Mouse (Mus musculus) heart, adult 2 months (tissue): Measurements from ENCODE around the gene Lingo2. TPM values are rescaled to one million over a fixed set of nuclear protein-coding genes. Genes with fewer than 3 reads are reported as not detected.

Source experiments
- DNase-seq, 2 experiments: peaks; one replicate each; pipeline ENCODE4 v3.0.0; 2021
- H3K27ac ChIP-seq: fragments of 200-600 bp; 2 replicates; pipeline ENCODE4 v1.8.1; 2022
- H3K27me3 ChIP-seq: fragments of 200-500 bp; 2 replicates; pipeline ENCODE4 v1.6.1; 2012; ENCODE audit warnings: mild to moderate bottlenecking, low read length, inconsistent platforms, mixed read lengths; ENCODE audit not compliant: control insufficient read depth, insufficient read depth
- H3K36me3 ChIP-seq: fragments of 200-500 bp; 2 replicates; pipeline ENCODE4 v1.6.1; 2012; ENCODE audit warnings: low read length, inconsistent platforms; ENCODE audit not compliant: control insufficient read depth, insufficient read depth
- H3K4me1 ChIP-seq: fragments of 200-500 bp; 2 replicates; pipeline ENCODE4 v1.6.1; 2011; ENCODE audit warnings: low read length; ENCODE audit not compliant: control insufficient read depth, insufficient read depth
- H3K4me3 ChIP-seq: fragments of 200-600 bp; 2 replicates; pipeline ENCODE4 v1.8.1; 2022
- H3K79me2 ChIP-seq: fragments of 200-500 bp; replicated peaks from 2 replicates; pipeline ENCODE4 v1.6.1; 2012; ENCODE audit warnings: mild to moderate bottlenecking, inconsistent platforms, low read length, moderate library complexity, mixed read lengths; ENCODE audit not compliant: control insufficient read depth, insufficient read depth
- H3K9ac ChIP-seq: fragments of 200-500 bp; 2 replicates; pipeline ENCODE4 v1.6.1; 2012; ENCODE audit warnings: low read depth, mild to moderate bottlenecking, control low read depth, inconsistent platforms, low read length, mixed read lengths
- CTCF ChIP-seq: fragments of 200-600 bp; IDR thresholded peaks from 2 replicates; pipeline ENCODE4 v1.8.1; 2022; ENCODE audit warnings: antibody characterized with exemption, mild to moderate bottlenecking, moderate library complexity
- EP300 ChIP-seq: fragments of 200-500 bp; IDR thresholded peaks from 2 replicates; pipeline ENCODE4 v1.6.1; 2011; ENCODE audit warnings: low read depth, low read length, control low read depth; ENCODE audit not compliant: insufficient read depth
- POLR2A ChIP-seq: fragments of 200-500 bp; IDR thresholded peaks from 2 replicates; pipeline ENCODE4 v1.6.1; 2011; ENCODE audit warnings: mild to moderate bottlenecking, low read depth, low read length, control low read depth; ENCODE audit not compliant: insufficient read depth
- WGBS: fragments of 180-500 bp; shearing (Covaris S2); methylation state at CpG from one replicate; pipeline ENCODE4 v1.1.7; 2018; 5-methylcytosine and 5-hydroxymethylcytosine counted together
- intact Hi-C: fragments of 180-260 bp; cut with DNase I; formaldehyde crosslinking; loops from one replicate; pipeline ENCODE4 v1.15.1; 2025
- polyA plus RNA-seq: library from polyadenylated mRNA; depleted of rRNA; stranded (reverse); fragments of >200 nt; gene quantifications from 2 replicates; pipeline ENCODE4 v1.2.3, GENCODE M21; 2012
- total RNA-seq, 2 experiments: library from RNA; stranded (reverse); gene quantifications; 2 replicates each; pipeline ENCODE4 v1.2.3; 2021

Gene Lingo2
- total and polyA plus RNA-seq, 3 experiments, result not detected

DNA sequence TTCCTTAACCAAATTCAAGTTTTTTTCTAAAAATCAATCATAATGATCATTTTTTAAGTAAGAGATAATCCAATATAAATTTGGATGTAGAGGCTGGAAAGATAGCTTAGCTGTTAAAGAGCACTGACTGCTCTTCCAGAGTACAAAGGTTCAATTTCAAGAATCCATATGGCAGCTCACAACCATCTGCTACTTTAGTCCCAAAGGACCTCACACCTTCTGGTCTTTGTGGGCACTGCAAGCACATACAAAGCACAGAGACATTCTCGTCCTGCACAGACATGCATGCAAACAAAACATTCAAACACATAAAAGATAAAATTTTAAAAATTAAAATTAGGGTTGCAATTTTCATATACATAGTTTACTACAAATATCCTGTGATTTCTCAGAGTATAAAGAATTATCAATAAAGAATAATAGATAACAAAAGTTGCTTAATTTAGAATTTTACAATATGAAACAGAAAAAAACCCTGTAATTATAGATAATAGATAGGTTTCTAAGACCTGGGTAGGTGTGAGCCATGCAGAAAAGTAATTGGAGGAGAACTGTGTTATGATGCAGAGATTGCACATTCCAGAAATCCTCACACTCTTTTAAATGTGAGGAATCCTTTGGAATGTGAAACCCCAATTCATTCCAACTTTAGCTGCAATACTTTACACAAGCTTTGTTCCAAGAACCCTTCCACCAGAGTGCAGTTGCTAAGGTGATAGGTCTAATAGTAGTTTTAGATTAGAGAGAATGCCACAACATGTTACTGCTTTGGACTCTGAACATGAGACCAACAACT lies 1053.6 kb downstream of the Lingo2 start:
- H3K27me3 ChIP-seq, result no peaks in the 10 kb centered on the region
- no peak overlapping the region for H3K4me3 ChIP-seq
- no peaks in the 10 kb centered on the region for H3K4me1 ChIP-seq
- H3K36me3 ChIP-seq, result no peaks in the 10 kb centered on the region
- no peaks in the 10 kb centered on the region for H3K79me2 ChIP-seq
- WGBS, result 51% methylated on average over 1 of the region's 1 CpGs
- no peak overlapping the region for H3K9ac ChIP-seq
- intact Hi-C loops, result no loop called here
- no peak for DNase-seq
- TF ChIP-seq CTCF (no peak), EP300 (no peak), POLR2A (no peak)
- H3K27ac ChIP-seq, result no peak overlapping the region

DNA sequence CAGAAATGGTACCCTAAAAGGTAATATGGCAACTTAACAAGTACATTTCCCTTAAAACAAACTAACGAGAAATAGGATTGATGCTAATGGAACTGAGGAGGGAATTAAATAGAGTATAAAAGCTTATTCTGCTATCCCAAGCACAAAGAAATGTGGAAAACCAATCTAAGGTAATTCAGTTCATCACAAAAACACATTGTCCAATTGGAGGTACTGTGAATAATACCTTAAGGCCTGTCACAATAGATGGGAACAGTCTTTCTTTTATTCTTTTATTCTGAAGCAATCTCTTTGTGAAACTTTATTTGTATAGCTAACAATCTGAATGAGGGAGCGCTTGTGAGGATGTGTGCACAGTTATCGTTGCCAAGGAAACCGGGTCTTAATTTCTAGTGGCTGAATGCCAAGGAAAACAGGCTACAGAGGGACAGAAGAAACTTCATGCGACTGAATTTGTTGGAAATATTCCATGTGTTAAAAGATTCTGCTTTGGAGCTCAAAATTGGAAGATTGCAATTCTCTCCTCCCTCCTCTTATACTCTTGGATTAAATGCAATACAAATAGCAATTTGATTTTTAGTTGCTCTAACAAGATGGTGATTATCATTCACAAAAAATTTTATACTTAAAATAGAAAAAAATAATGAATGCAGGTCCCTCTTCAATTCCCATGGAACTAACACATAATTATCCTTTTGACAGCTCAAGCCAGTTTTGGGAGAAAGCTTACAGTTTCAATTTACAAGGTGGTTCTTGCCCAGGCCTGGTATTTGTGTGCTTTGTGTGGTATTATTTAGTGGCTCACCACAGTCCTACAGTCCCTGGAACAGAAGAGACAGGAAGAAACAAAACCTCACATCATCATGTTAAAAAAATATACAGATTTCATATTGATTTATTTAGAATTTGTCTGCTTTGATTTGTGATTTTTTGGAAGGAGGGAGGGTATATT lies 1065.7 kb downstream of the Lingo2 start:
- H3K9ac ChIP-seq, result no peak overlapping the region
- H3K4me1 ChIP-seq, result no peaks in the 10 kb centered on the region
- no peak overlapping the region for H3K27ac ChIP-seq
- H3K36me3 ChIP-seq, result no peaks in the 10 kb centered on the region
- WGBS, result 41% methylated on average over 5 of the region's 5 CpGs
- H3K4me3 ChIP-seq, result no peak overlapping the region
- DNase-seq, result no peak
- H3K27me3 ChIP-seq, result no peaks in the 10 kb centered on the region
- no peaks in the 10 kb centered on the region for H3K79me2 ChIP-seq
- TF ChIP-seq CTCF, result no peak
- no peak for TF ChIP-seq POLR2A
- TF ChIP-seq EP300, result no peak
- intact Hi-C loops, result no loop called here

DNA sequence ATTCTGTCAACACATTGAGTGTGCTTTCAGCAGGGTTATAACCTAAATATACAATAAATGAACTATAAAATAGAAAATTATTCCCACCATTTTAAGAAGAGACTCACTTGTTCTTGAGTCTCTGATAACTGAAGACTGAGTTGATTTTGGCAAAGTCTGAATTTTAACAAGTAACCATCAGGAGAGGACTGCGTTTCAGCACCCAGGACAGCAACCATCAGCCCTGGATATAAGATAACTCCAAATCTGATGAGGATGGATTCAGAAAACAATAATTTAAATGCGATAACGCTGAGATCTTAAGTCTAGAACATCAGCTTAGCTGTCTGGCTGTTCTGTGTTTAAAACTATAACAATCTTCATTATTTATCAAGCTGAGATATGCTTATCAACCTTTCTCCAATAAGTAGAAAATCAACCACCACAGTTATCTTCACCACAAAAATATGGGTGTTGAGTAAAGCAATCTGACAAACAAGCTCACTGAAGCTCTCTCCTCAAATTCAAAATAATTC lies 1066.5 kb downstream of the Lingo2 start:
- Histone ChIP-seq H3K9ac (no peak overlapping the region), H3K4me1 (no peaks in the 10 kb centered on the region), H3K27me3 (no peaks in the 10 kb centered on the region), H3K4me3 (no peak overlapping the region), H3K36me3 (no peaks in the 10 kb centered on the region), H3K79me2 (no peaks in the 10 kb centered on the region), H3K27ac (no peak overlapping the region)
- no peak for TF ChIP-seq EP300
- no peak for DNase-seq
- intact Hi-C loops, result no loop called here
- WGBS, result 37% methylated on average over 3 of the region's 3 CpGs

DNA sequence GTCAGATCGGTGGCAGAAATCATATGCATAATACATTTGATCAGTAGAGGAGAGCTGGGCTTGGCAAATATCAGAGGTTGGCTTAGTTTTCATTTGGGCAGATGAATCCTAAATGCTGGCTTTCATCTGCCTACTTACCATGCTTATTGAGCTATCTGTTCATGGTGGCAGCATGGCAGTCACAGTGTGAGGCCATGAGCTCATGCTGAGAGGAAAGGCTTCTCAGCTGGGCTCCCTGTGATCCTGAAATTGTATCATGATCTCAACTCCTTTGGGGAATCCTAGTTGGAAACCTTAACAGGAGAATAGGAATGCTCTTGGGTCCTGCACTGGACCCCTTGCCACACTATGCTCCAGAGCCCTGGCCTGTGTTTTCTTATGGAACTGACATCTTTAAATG lies 1105.0 kb downstream of the Lingo2 start:
- no peak for DNase-seq
- Histone ChIP-seq H3K79me2 (no peaks in the 10 kb centered on the region), H3K4me3 (no peak overlapping the region), H3K27ac (no peak overlapping the region), H3K27me3 (no peaks in the 10 kb centered on the region), H3K9ac (no peak overlapping the region), H3K36me3 (no peaks in the 10 kb centered on the region), H3K4me1 (no peaks in the 10 kb centered on the region)
- intact Hi-C loops, result no loop called here
- WGBS, result 68% methylated on average over 1 of the region's 1 CpGs
- TF ChIP-seq CTCF (no peak), EP300 (no peak)

DNA sequence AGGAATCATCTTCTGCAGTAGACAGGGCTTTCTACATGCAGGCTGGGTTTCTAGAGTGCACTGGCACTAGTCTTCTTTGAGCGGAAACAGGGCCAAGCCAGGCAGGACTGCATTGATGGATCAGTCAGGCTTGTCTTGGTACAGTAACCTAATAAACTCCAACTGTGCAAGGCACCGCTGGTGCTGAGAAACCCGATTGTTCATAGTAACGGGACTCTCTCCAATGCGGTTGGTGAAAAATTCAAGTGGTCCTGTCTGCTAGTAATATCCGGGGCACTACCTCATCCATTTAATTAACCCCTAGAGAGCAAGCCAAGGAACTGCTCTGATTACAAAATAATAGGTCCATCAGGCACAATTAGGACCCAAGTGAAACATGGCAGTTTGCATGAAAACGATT lies 1106.4 kb downstream of the Lingo2 start:
- no peak overlapping the region for H3K4me3 ChIP-seq
- no peak for DNase-seq
- no peaks in the 10 kb centered on the region for H3K79me2 ChIP-seq
- TF ChIP-seq CTCF (no peak), EP300 (no peak)
- H3K9ac ChIP-seq, result no peak overlapping the region
- no peaks in the 10 kb centered on the region for H3K4me1 ChIP-seq
- intact Hi-C loops, result no loop called here
- H3K27me3 ChIP-seq, result no peaks in the 10 kb centered on the region
- no peaks in the 10 kb centered on the region for H3K36me3 ChIP-seq
- H3K27ac ChIP-seq, result no peak overlapping the region
- WGBS, result 78% methylated on average over 7 of the region's 7 CpGs

GRCm38 (mm10) chr4:35844518-35844917 lies 1107.0 kb downstream of the Lingo2 start:
- Histone ChIP-seq H3K4me3 (no peak overlapping the region), H3K27me3 (no peaks in the 10 kb centered on the region), H3K9ac (no peak overlapping the region), H3K79me2 (no peaks in the 10 kb centered on the region), H3K4me1 (no peaks in the 10 kb centered on the region), H3K27ac (no peak overlapping the region), H3K36me3 (no peaks in the 10 kb centered on the region)
- TF ChIP-seq POLR2A (no peak), EP300 (no peak), CTCF (no peak)
- WGBS, result 70% methylated on average over 6 of the region's 6 CpGs
- intact Hi-C loops, result no loop called here
- no peak for DNase-seq
